Mouse (Mus musculus): Measurements from ENCODE around the gene Btbd9. TPM values are rescaled to one million over a fixed set of nuclear protein-coding genes. Genes with fewer than 3 reads are reported as not detected.

Gene Btbd9
- total RNA-seq, 2 experiments from 2014 or later, result 149 to 174 TPM

DNA sequence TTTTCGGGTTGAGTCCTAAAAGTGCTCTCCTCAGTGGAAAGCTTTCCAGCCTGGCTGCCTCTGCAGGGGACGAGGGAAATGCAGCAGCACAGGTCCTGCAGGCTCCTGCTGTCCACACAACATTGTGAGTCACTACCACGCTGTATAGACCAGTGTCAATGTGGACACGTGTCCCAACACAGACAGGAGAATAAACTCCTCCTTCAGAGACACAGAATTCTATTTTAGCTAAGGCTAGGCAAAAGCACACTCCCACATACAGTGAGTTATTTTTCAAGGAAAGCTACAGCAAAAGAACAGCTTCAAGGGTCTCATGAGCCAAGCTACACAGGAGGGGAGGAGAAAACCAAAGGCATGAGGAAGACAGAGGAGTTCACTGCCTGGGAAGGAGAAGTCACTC, 243.2 kb downstream of the Btbd9 start:
- DNase-seq, result no peak

DNA sequence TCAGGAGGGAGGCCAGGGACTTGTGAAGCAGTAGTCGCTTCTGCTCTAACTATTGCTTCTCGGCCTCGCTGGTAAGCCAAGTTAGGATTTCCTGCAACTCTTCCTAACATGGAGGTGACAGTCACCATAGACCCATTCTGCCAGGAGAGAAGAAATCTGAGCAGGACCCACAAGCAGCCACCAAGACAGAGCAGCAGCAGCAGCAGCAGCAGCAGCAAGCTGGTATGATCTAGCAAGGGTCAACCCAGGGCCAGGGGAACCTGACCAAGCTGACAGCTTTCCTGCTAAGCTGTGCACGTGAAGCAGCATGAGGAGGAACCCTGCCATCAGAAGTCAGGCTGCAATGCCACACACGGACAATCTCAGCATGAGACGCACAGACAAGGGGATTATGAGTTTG, 244.9 kb downstream of the Btbd9 start:
- DNase-seq, result no peak

DNA sequence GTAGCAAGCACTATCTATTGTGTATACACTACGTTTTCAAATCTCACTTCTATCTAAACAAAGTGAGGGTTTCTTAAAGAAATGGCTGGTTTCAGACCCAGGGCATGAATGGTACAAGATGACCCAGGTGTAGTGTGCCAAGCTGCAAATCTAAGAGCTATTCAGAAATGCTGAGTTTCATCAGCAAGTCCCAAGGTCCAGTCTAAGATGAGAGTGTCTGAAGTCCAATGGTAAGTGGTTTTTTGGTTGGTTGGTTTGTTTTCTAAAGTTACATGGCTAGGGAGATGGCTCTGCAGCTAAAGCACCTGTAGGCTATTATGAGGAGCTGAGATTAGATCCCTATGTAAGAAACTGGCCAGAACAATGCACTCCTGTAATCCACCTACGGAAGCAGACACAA, 246.8 kb downstream of the Btbd9 start:
- no peak for DNase-seq

DNA sequence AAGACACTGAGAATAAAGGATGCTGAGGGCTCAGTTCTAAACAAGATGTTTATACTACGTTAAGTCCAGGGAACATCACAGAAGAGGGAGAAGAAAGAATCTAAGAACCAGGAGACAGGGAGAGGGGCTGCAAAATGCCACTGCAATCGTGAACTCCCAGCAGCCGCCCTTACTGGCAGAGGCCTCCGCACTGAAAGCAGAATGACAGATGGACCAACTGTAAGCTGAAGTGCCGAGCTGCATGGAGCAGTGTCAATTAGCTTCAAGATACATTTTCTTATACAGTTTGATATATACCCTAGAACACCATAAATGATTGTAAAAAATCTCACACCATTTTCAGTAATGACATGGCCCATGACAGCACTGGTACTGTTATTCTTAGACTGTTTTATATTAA, 247.4 kb downstream of the Btbd9 start:
- no peak for DNase-seq

DNA sequence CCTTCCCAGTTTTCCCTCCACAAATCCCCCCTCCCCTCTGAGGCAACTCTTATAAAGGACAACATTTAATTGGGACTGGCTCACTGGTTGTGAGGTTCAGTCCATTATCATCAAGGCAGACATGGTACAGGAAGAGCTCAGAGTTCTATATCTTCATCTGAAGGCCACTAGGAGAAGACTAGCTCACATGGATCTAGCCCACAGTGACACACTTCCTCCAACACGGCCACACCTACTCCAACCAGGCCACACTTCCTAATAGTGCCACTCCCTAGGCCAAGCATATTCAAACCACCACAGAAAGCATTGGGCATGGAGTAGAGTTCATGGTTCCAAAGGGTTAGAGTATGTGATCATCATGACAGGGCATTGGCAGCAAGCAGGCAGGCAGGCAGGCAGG, 249.4 kb downstream of the Btbd9 start:
- no peak for DNase-seq

DNA sequence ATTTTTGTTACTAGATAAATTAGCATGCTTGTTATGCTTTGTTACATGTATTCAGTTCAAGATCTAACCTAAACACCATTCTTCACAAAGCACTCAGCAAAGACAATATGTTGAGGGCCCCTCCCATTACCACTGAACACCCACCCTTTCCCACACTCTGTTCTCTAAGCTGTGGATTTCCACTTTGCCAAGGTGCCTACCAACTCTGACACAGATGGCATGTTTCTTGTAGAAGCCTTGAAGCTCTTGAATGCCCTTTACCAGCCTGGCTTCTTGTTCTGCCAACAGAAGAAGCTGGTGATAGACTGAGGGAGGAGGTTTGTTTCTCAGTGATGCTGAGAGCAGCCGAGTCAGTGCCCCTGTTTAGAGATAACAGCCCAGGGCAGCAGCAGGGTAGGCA, 256.0 kb downstream of the Btbd9 start:
- DNase-seq, result no peak

DNA sequence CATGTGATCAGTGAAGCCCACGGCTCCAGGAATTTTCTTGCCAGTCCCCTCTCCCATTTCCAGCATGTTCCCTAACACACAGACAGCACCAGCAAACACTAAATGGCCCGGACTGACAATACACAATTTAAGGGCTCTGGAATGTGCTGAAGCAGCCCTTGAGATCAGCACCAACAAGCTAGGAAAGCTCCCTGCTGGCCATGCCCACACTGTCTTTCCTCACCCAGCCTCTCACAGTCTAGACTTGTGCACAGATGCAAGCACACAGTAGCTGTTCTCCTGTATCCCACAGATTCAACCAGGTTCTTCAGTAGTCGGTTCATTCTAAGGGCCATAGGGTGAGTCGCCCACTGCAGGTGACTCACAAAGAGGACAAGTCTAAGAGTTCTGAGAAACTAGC, 263.6 kb downstream of the Btbd9 start:
- no peak for DNase-seq

DNA sequence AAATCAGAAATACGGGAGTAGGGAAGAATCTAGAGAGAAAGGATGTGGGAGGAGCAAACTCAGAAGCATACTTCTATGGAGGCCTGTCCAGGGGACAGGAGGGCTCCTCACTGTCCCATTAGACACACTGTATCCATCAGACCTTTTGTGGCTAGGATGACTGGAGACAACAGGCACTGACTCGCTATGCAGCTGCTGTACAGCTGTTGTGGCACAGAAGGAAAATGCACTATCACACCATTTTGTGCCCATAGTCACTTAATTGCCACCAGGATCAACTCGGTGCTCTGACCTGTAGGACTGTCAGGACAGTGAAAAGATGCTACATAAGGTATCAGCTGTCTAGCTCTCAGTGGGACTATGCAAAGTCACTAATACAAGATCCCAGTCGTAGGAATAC, 266.7 kb downstream of the Btbd9 start:
- no peak for DNase-seq

DNA sequence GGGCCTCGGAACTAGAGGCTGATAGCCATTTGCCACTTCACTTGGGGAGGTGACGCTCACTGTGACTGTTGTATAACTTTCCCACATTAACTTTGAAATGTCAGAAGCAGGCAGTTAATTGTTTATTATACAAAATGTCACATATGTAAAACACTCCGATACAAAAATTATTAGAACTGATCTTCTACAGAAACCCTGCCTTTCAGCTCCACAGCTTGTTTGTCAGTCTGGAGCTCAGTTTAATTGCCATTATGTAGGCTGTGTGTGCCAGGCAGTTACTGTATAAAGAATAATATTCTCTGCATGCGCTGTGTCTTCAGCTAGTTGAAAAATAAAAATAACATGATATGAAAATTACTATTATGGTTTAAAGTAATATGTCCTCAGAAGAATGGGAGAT, 267.4 kb downstream of the Btbd9 start:
- no peak for DNase-seq

DNA sequence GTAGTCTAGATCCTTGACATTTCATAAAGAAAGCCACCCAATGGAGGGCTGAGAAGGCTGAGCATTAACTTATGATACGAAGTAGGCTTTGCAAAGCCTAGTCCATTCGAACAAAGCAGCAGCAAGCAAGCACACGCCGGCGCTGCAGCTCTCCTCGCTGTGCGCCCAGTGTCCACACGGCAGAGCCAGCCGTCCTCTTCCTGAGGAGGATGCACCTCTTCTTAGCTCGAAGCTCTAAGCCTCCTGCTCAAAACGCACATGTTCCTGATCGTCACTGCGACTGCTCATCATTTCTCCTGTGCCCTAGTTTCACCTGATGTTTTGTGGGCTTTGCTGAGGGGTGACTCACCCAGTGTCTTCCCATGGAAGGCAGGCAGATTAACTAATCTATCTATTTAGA, 268.0 kb downstream of the Btbd9 start:
- DNase-seq, result no peak

DNA sequence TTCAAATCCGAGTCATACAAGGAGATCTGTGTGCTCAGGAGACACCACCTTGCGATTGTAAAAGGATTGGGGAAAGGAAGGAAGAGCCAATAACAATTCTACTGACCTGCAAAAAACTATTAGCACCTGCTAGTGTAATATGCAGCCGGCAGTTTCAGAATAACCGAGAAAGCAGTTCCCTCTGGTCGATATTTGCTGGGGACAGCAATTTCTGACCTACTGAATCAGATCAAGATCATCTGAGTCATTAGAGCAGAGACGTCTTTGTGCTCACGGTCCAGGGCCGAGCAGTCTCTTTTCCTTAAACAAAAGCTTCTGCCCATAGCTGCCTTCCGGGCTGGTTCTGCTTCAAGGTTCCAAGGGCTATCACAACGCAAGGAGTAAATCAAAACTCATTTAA, 269.1 kb downstream of the Btbd9 start:
- no peak for DNase-seq

DNA sequence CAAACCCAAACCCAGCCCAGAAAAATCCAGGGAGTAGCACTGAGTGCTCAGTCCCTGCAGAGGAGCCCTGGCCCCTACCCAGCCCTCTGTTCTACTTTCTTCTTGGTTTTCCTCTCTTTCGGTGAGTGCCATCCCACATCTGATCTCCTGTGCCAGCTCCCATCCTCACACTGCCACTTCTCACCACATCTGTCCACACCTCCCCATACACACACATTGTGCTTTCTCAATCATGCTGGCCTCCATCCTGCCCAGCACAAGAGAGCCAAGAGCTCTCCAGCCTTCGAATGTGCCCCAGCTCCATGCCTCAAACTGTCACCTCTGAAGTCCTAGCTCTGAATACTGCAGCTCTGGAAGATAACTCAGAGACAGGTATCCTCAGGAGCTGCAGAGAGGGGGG, 271.5 kb downstream of the Btbd9 start:
- DNase-seq, result no peak

DNA sequence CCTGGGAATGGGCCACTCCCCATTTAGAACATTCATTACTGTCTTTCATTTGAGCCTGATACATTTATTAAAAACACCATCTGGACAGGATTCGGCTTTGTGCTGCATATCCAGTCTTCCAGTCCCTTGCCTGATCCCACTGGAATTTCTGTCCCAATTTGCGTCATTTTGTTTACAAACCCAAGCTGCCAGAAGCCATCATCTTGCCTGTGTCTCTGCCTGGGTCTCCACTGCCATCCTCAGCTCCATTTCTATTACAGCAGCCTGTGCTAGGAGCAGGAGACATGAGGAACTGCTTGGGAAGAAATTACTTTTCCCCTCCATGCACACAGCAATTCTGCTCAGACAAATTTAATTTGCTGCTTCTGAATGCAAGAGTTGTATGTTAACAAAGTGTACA, 274.9 kb downstream of the Btbd9 start:
- peak; percentile 38 to 42 for DNase-seq

DNA sequence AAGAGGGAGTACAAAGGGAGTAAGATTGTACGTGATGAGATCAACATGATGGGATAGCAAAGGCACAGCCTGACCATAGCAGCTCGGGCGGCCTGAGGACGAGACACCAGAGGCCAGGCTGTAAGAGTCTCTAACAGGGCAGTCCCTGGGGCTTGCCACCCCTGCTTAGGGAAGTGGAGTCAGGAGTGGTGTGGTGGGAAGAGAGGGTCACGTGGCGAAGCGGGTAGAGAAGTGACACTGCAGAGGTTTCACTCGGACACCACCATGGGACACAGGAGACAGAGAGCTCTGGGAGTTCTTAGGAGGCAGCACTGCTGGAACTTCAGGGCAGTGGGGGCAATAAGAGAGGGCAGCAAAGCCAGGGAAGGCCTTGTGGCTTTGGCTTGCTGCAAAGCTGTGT, 278.9 kb downstream of the Btbd9 start:
- no peak for DNase-seq

DNA sequence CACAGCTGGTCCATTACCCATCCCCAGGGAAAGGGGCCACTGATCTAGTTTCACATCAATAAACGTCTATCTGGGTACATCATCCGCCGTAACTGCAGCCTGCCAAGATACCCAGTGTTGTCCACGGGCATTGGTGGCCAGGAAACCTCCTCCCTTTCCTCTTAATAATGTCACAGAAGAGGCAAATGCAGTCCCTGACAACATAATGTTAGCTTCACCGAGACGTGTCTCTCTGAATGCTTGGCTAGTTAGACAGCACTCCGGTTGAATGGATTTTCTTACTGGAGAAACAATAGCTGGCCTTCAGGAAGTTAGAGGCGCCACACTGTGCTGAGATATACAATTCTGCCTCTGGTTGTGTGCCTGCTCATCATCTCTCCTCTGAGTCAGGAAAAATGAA, 280.2 kb downstream of the Btbd9 start:
- DNase-seq, result no peak

DNA sequence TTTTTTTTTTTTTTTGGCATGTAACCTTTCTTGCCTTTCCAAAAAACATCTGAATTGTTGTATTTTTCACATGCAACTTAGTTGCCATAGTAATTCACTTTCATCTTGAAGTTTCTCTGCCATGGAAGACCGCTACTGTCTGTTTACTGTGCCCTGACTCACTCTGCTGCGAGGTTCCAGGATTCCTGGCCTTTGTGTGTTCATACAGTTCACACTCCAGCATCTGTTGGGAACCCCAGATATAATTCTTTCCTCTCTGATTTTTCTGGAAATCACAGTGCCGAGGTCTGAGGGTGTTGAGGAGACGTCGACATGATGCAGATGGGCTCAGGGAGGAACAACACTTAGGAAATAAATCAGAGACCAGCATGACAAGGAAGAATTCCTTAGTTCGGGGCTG, 283.6 kb downstream of the Btbd9 start:
- no peak for DNase-seq

DNA sequence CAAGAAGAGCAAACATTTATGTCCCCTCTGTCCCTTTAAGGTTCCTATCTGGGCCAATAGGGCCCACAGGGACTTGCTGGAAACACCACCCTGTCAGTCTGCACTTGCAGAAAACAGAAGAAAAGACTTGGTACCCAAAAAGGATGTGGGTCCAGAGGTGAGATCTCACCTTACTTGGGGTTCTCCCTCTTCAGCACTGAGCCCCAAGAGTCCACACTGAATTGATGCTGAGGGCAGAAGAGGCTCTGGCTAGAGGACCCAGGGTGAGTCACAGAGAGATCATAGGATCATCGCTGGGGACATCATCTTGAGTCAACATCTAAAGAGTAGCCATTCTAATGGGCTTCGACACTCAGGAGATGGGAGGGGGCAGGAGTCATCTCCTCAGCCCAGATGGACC, 290.6 kb downstream of the Btbd9 start:
- DNase-seq, result no peak

DNA sequence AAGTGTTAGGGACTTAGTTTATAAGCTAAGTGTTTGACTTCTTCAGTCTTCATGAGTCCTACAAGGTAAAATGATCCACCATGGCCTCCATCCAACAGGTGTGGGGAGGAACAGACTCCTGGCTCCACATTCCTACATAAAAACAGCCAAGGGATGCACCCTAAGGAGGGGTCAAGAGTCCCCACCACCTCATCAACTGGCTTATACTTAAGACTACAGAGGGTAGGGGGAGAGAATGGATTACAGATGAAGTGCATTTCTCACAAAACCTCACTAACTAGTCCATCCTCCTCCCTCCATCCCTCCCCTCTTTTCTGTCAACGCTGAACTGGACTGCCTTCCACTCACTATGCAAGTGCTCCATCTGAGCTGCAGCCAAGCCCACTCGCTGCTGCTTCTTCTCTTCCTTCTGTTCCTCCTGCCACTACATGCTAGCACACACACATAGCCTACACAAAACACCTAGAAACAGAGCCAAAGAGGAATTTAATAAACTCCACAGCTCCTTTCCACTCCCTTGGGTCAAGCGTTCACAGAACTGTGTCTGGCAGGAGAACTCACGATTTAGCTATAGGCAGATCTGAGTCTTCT, 292.7 kb downstream of the Btbd9 start:
- no peak for DNase-seq

DNA sequence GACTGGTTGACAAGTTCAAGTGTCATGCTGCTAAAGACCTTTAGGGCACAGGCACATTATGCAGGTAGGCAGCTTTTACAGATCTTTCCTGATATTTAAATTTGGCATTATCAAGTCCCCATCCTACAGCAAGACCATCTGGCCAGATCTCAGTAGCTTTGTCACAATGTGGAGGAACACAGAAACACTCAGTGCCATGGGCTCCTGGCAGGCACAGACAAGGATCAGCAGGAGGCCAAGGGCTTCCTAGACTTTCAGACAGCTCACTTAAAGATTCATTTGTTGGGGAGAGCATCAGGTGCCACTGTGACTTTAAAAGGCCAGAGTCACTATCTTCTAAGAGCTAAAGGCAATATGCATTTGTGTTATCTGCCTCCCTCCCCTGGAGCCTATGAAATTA, 293.3 kb downstream of the Btbd9 start:
- no peak for DNase-seq

DNA sequence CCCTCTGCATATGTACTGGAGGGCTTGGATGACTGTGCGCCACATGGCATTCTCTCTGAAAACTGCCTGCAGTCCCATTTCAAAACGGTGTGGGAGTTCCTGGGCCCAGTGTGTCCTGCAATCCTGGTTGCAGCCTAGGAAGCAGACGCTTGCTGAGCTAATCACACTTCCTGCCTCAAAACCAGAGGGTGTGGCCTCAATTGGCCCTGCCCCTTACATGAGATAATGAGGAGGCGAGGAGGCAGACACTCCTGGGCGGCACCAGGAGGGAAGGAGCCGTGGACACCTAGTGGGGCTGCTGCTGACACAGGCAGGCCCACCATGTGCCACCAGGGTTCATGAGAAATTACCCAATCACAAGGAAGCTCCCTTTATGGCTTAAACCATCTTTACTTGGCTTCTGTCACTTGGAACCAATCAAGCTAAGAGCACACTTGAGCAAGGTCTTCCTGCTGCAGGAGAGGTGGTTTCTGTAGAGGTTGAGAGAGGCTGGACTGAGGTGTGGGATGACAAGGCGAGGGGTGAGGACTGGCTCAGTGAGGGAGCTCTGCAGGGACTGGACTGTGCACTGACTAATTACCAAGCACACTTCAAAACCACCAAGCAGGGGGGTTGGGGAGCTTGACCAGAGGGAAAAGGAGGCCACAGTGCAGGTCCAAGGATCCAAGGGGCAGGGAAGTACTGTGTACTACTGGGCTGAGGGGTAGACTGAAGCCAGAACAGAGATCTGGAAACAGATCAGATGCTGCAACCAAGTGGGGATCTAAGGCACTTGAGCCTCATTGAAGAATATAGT, 295.8 kb downstream of the Btbd9 start:
- DNase-seq, result no peak

DNA sequence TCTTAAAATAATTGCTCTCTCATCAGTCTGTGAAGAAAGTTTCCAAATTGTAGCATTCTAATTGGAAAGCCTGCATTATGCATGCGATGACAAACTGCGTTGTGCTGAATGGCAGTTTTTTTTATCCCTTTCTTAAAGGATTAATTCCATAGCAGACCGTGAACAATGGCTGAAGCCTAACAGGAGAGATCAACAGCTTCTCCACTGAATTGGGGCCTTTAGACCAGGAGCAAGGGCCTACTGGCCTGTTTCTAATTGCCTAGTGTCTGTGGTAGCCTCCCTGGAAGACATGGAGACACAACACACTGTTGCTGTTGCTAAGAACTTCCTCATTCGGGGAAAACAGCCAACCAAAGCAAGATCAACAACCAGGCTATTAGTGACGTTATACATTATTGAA, 296.6 kb downstream of the Btbd9 start:
- no peak for DNase-seq

DNA sequence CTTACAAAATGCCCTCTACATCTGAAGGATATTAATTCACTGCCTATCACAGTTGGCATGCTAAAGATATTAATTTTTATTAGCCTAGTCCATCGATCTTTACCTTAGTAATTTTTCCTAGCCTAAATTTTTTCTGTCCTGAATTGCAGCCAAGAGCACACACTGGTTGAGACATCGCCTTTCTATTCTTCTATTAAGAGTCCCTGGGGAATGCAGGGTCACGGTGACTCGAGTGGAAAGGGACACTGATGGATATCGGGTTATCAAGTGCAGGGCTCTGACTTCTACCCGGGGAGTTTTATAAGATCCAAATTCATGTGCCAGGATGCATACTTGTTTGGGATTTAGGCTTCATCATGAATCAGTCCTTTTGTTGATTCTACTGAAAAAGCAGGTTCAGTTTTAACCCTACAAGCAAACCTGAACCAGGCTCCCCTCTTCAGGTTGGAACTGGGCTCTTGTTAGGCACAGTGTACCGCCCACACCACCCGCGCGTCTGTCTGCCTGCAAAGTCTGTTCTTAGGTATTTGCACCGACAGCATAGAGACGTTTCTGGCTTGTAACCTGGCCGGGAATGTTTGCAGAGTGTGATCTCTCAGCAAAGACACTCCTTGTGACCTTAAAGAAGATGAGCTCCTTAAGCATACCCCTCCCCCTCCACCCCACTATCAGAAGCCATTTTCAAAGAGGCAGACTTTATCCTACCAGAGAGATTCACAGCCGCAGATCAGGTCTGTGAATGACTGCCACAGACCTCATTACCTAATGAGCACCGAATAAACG, 297.5 kb downstream of the Btbd9 start:
- no peak for DNase-seq

DNA sequence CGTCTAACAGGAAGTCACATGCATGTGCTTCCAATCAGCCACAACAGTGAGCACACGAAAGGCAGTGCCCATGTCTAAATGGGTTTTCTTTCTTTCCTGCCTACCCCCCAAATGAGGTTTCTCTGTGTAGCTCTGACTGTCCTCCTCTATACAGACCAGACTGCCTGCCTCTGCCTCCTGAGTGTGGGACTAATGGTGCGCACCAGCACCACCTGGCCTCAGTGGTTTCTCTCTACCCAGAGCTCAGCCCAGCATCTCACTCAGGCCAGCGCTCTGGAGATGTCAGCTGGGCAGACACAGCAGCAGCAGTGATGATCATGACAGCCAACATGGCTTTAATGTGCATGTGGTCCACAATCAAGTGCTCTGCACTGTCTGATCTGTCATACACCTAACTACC, 299.8 kb downstream of the Btbd9 start:
- DNase-seq, result no peak

DNA sequence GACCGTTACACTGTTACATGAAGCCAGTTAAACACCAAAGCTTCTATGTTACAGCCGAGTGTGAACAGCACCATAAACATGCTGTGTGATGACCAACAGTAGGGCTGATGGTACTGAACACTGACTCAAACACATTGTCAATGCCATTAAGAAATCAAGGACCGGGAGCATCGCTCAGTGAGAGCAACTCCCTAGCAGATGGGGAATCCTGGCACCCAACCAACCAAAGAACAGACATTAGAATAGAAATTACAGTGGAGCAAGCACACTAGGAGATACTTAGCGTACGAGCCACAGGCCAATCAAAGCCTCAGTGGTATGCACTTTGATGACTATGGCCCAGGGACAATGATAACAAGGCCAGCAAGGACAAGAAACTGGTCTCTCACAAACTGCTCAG, 303.5 kb downstream of the Btbd9 start:
- peak; percentile 63 to 67 for DNase-seq
